Mouse (Mus musculus): Measurements from ENCODE around the gene Rangrf. TPM values are rescaled to one million over a fixed set of nuclear protein-coding genes. Genes with fewer than 3 reads are reported as not detected.
"Not testable (repeated sequence)": the region's sequence is repeated elsewhere in the genome, so short reads cannot be mapped to it uniquely, and the experiment has no call there.

Gene Rangrf
- 2.1 and 2.4 TPM in 2 replicates for total RNA-seq (2017)

- ATAC-seq (ENCODE audit: extremely low read depth, insufficient number of reproducible peaks, low FRiP score, poor library complexity, severe bottlenecking): no peak
These were observed at the start of gene Rangrf for GRCm38 (mm10) chr11:68975085-68975484. Gene Rangrf, minus strand, starts transcription at chr11:68975185.

GRCm38 (mm10) chr11:69020691-69021090 lies 45.7 kb upstream of the Rangrf start:
- no peak for ATAC-seq (ENCODE audit: extremely low read depth, insufficient number of reproducible peaks, low FRiP score, poor library complexity, severe bottlenecking)

- ATAC-seq (ENCODE audit: extremely low read depth, insufficient number of reproducible peaks, low FRiP score, poor library complexity, severe bottlenecking): no peak
These were observed 41.8 kb upstream of the Rangrf start for GRCm38 (mm10) chr11:69016755-69017154.

GRCm38 (mm10) chr11:69015644-69016441 lies 40.9 kb upstream of the Rangrf start, which contains the start of gene Ctc1:
Gene Ctc1, plus strand, starts transcription at chr11:69015911.
- ATAC-seq (ENCODE audit: extremely low read depth, insufficient number of reproducible peaks, low FRiP score, poor library complexity, severe bottlenecking): peak; percentile 98

GRCm38 (mm10) chr11:69012071-69012601 lies 37.2 kb upstream of the Rangrf start:
- ATAC-seq (ENCODE audit: extremely low read depth, insufficient number of reproducible peaks, low FRiP score, poor library complexity, severe bottlenecking): peak; percentile 66

- ATAC-seq (ENCODE audit: extremely low read depth, insufficient number of reproducible peaks, low FRiP score, poor library complexity, severe bottlenecking): not testable (repeated sequence)
These were observed 36.5 kb upstream of the Rangrf start for GRCm38 (mm10) chr11:69011445-69011844.

- no peak for ATAC-seq (ENCODE audit: extremely low read depth, insufficient number of reproducible peaks, low FRiP score, poor library complexity, severe bottlenecking)
These were observed 35.7 kb upstream of the Rangrf start for GRCm38 (mm10) chr11:69010400-69011323.

GRCm38 (mm10) chr11:69009508-69009907 lies 34.5 kb upstream of the Rangrf start:
- no peak for ATAC-seq (ENCODE audit: extremely low read depth, insufficient number of reproducible peaks, low FRiP score, poor library complexity, severe bottlenecking)

GRCm38 (mm10) chr11:69008182-69009121 lies 33.5 kb upstream of the Rangrf start, which contains the start of gene Pfas:
Gene Pfas, minus strand, starts transcription at chr11:69008460.
- peak; percentile 80 for ATAC-seq (ENCODE audit: extremely low read depth, insufficient number of reproducible peaks, low FRiP score, poor library complexity, severe bottlenecking)

GRCm38 (mm10) chr11:69006575-69006974 lies 31.6 kb upstream of the Rangrf start:
- not testable (repeated sequence) for ATAC-seq (ENCODE audit: extremely low read depth, insufficient number of reproducible peaks, low FRiP score, poor library complexity, severe bottlenecking)

GRCm38 (mm10) chr11:69005193-69005592 lies 30.2 kb upstream of the Rangrf start:
- no peak for ATAC-seq (ENCODE audit: extremely low read depth, insufficient number of reproducible peaks, low FRiP score, poor library complexity, severe bottlenecking)

GRCm38 (mm10) chr11:69003592-69003991 lies 28.6 kb upstream of the Rangrf start:
- ATAC-seq (ENCODE audit: extremely low read depth, insufficient number of reproducible peaks, low FRiP score, poor library complexity, severe bottlenecking): no peak

- ATAC-seq (ENCODE audit: extremely low read depth, insufficient number of reproducible peaks, low FRiP score, poor library complexity, severe bottlenecking): not testable (repeated sequence)
These were observed 27.8 kb upstream of the Rangrf start for GRCm38 (mm10) chr11:69002782-69003181.

- ATAC-seq (ENCODE audit: extremely low read depth, insufficient number of reproducible peaks, low FRiP score, poor library complexity, severe bottlenecking): no peak
These were observed 22.1 kb upstream of the Rangrf start for GRCm38 (mm10) chr11:68997080-68997479.

- no peak for ATAC-seq (ENCODE audit: extremely low read depth, insufficient number of reproducible peaks, low FRiP score, poor library complexity, severe bottlenecking)
These were observed 19.4 kb upstream of the Rangrf start for GRCm38 (mm10) chr11:68994377-68994776.

GRCm38 (mm10) chr11:68993122-68993521 lies 18.1 kb upstream of the Rangrf start:
- no peak for ATAC-seq (ENCODE audit: extremely low read depth, insufficient number of reproducible peaks, low FRiP score, poor library complexity, severe bottlenecking)

GRCm38 (mm10) chr11:68988341-68988740 lies 13.4 kb upstream of the Rangrf start:
- no peak for ATAC-seq (ENCODE audit: extremely low read depth, insufficient number of reproducible peaks, low FRiP score, poor library complexity, severe bottlenecking)

- no peak for ATAC-seq (ENCODE audit: extremely low read depth, insufficient number of reproducible peaks, low FRiP score, poor library complexity, severe bottlenecking)
These were observed 12.4 kb upstream of the Rangrf start for GRCm38 (mm10) chr11:68987365-68987882.

All from neutrophil, adult 5-6 weeks (primary cell).